Mouse (Mus musculus): ENCODE measurements around the gene Stox1. TPM values are rescaled to one million over a fixed set of nuclear protein-coding genes. Genes with fewer than 3 reads are reported as not detected.
A peak's percentile ranks its signal among the peaks of the same experiment; 100 is the strongest.
"Not testable (repeated sequence)": the region's sequence is repeated elsewhere in the genome, so short reads cannot be mapped to it uniquely, and the experiment has no call there.

The Stox1 gene
- 1.4 and 1.5 TPM in 2 replicates for polyA plus RNA-seq (2016; fragmentation: Nextera tagmentation; extraction: Ambion mirVana)

GRCm38 (mm10) chr10:62725771-62726687 is at the start of gene Stox1:
Stox1 (minus strand) TSS chr10:62726128.
- no peaks in the 10 kb centered on the region for H3K36me3 ChIP-seq
- peaks cover 13% of the 10 kb centered on the region; the same call in 1 of the 2 replicates for H3K4me1 ChIP-seq (replicated peaks)
- H3K27ac ChIP-seq, result no peak within 1 kb of the TSS
- peak within 1 kb of the TSS; percentile 82 for H3K4me3 ChIP-seq (replicated peaks)
- H3K9me3 ChIP-seq, result no peaks in the 10 kb centered on the region
- ATAC-seq (ENCODE audit: insufficient number of reproducible peaks, insufficient read depth, low FRiP score, low TSS enrichment, low read depth), result peak; percentile 71
- peak within 1 kb of the TSS; percentile 94 for H3K4me2 ChIP-seq
- H3K27me3 ChIP-seq, result peaks cover 52% of the 10 kb centered on the region
- peak within 1 kb of the TSS; percentile 68 for H3K9ac ChIP-seq (replicated peaks)
- 2% methylated on average over 85 of the region's 85 CpGs for WGBS

- no peak for ATAC-seq (ENCODE audit: insufficient number of reproducible peaks, insufficient read depth, low FRiP score, low TSS enrichment, low read depth)
- WGBS, result 87% methylated on average over 6 of the region's 6 CpGs
- peaks cover 97% of the 10 kb centered on the region for H3K36me3 ChIP-seq
Observed at GRCm38 (mm10) chr10:62750781-62751180, 24.9 kb upstream of the Stox1 start.

GRCm38 (mm10) chr10:62739961-62740737 is 14.2 kb upstream of the Stox1 start:
- 0 out of 2 replicates have a peak, but pooled peaks cover 3% of the 10 kb centered on the region for H3K4me1 ChIP-seq (replicated peaks)
- no peak overlapping the region for H3K27ac ChIP-seq
- H3K9me3 ChIP-seq, result no peaks in the 10 kb centered on the region
- WGBS, result 90% methylated on average over 4 of the region's 4 CpGs
- H3K36me3 ChIP-seq, result peaks cover 48% of the 10 kb centered on the region
- no peak overlapping the region for H3K9ac ChIP-seq (replicated peaks)
- H3K4me2 ChIP-seq, result no peak overlapping the region
- no peak overlapping the region for H3K4me3 ChIP-seq (replicated peaks)
- no peak for ATAC-seq (ENCODE audit: insufficient number of reproducible peaks, insufficient read depth, low FRiP score, low TSS enrichment, low read depth)
- H3K27me3 ChIP-seq, result no peaks in the 10 kb centered on the region

More at GRCm38 (mm10) chr10:62750781-62751180, 24.9 kb upstream of the Stox1 start:
- H3K9me3 ChIP-seq, result no peaks in the 10 kb centered on the region
- no peak overlapping the region for H3K27ac ChIP-seq
- no peak overlapping the region for H3K4me3 ChIP-seq (replicated peaks)
- no peaks in the 10 kb centered on the region for H3K4me1 ChIP-seq (replicated peaks)
- no peaks in the 10 kb centered on the region for H3K27me3 ChIP-seq
- no peak overlapping the region for H3K4me2 ChIP-seq
- H3K9ac ChIP-seq (replicated peaks), result no peak overlapping the region

GRCm38 (mm10) chr10:62736965-62737688 is 11.2 kb upstream of the Stox1 start:
- Histone ChIP-seq H3K4me3 (replicated peaks) (no peak overlapping the region), H3K4me2 (no peak overlapping the region), H3K9ac (replicated peaks) (no peak overlapping the region), H3K27me3 (no peaks in the 10 kb centered on the region), H3K4me1 (replicated peaks) (0 out of 2 replicates have a peak, but pooled peaks cover 3% of the 10 kb centered on the region), H3K9me3 (no peaks in the 10 kb centered on the region), H3K27ac (peak overlapping the region; percentile 41; the same call in 1 of the 2 replicates), H3K36me3 (peaks cover 26% of the 10 kb centered on the region)
- ATAC-seq (ENCODE audit: insufficient number of reproducible peaks, insufficient read depth, low FRiP score, low TSS enrichment, low read depth), result no peak
- 53% methylated on average over 4 of the region's 4 CpGs for WGBS

- no peak overlapping the region for H3K27ac ChIP-seq
- no peak overlapping the region for H3K9ac ChIP-seq (replicated peaks)
- no peaks in the 10 kb centered on the region for H3K9me3 ChIP-seq
- H3K4me3 ChIP-seq (replicated peaks), result no peak overlapping the region
- no peak for ATAC-seq (ENCODE audit: insufficient number of reproducible peaks, insufficient read depth, low FRiP score, low TSS enrichment, low read depth)
- H3K27me3 ChIP-seq, result peaks cover 11% of the 10 kb centered on the region
- WGBS, result 69% methylated on average over 10 of the region's 10 CpGs
- no peak overlapping the region for H3K4me2 ChIP-seq
- peaks cover 5% of the 10 kb centered on the region; the same call in 1 of the 2 replicates for H3K4me1 ChIP-seq (replicated peaks)
- no peaks in the 10 kb centered on the region for H3K36me3 ChIP-seq
Observed at GRCm38 (mm10) chr10:62730826-62731225, 4.9 kb upstream of the Stox1 start.

- H3K27ac ChIP-seq, result no peak overlapping the region
- H3K27me3 ChIP-seq, result peaks cover 54% of the 10 kb centered on the region
- peak overlapping the region; percentile 82 for H3K4me3 ChIP-seq (replicated peaks)
- no peak for ATAC-seq (ENCODE audit: insufficient number of reproducible peaks, insufficient read depth, low FRiP score, low TSS enrichment, low read depth)
- WGBS, result 17% methylated on average over 7 of the region's 7 CpGs
- no peaks in the 10 kb centered on the region for H3K9me3 ChIP-seq
- H3K36me3 ChIP-seq, result no peaks in the 10 kb centered on the region
- H3K4me2 ChIP-seq, result peak overlapping the region; percentile 94
- H3K4me1 ChIP-seq (replicated peaks), result peaks cover 13% of the 10 kb centered on the region; the same call in 1 of the 2 replicates
- H3K9ac ChIP-seq (replicated peaks), result no peak overlapping the region
Observed at GRCm38 (mm10) chr10:62724936-62725335, 992 bp downstream of the Stox1 start.

- no peak overlapping the region for H3K9ac ChIP-seq (replicated peaks)
- H3K4me3 ChIP-seq (replicated peaks), result no peak overlapping the region
- H3K27me3 ChIP-seq, result peaks cover 54% of the 10 kb centered on the region
- WGBS, result 22% methylated on average over 4 of the region's 4 CpGs
- no peak overlapping the region for H3K27ac ChIP-seq
- ATAC-seq (ENCODE audit: insufficient number of reproducible peaks, insufficient read depth, low FRiP score, low TSS enrichment, low read depth), result no peak
- no peaks in the 10 kb centered on the region for H3K9me3 ChIP-seq
- no peak overlapping the region for H3K4me2 ChIP-seq
- no peaks in the 10 kb centered on the region for H3K36me3 ChIP-seq
- peaks cover 13% of the 10 kb centered on the region; the same call in 1 of the 2 replicates for H3K4me1 ChIP-seq (replicated peaks)
Observed at GRCm38 (mm10) chr10:62722701-62723100, 3.2 kb downstream of the Stox1 start.

GRCm38 (mm10) chr10:62720574-62720973 is 5.4 kb downstream of the Stox1 start:
- not testable (repeated sequence) for H3K36me3 ChIP-seq; H3K4me1 ChIP-seq (replicated peaks); H3K9ac ChIP-seq (replicated peaks); H3K4me2 ChIP-seq; H3K27ac ChIP-seq; ATAC-seq (ENCODE audit: insufficient number of reproducible peaks, insufficient read depth, low FRiP score, low TSS enrichment, low read depth); H3K9me3 ChIP-seq; H3K4me3 ChIP-seq (replicated peaks)
- 91% methylated on average over 8 of the region's 8 CpGs for WGBS
- H3K27me3 ChIP-seq, result peaks cover 43% of the 10 kb centered on the region

- Histone ChIP-seq H3K27me3 (no peaks in the 10 kb centered on the region), H3K9me3 (no peaks in the 10 kb centered on the region), H3K27ac (no peak overlapping the region), H3K4me1 (replicated peaks) (no peaks in the 10 kb centered on the region), H3K4me3 (replicated peaks) (no peak overlapping the region), H3K9ac (replicated peaks) (no peak overlapping the region), H3K36me3 (no peaks in the 10 kb centered on the region), H3K4me2 (no peak overlapping the region)
- 72% methylated on average over 10 of the region's 10 CpGs for WGBS
- ATAC-seq (ENCODE audit: insufficient number of reproducible peaks, insufficient read depth, low FRiP score, low TSS enrichment, low read depth), result no peak
Observed at GRCm38 (mm10) chr10:62713457-62713856, 12.5 kb downstream of the Stox1 start.

- WGBS, result 77% methylated on average over 4 of the region's 4 CpGs
- ATAC-seq (ENCODE audit: insufficient number of reproducible peaks, insufficient read depth, low FRiP score, low TSS enrichment, low read depth), result no peak
- H3K36me3 ChIP-seq, result no peaks in the 10 kb centered on the region
- H3K4me3 ChIP-seq (replicated peaks), result no peak overlapping the region
- H3K27me3 ChIP-seq, result no peaks in the 10 kb centered on the region
- no peaks in the 10 kb centered on the region for H3K4me1 ChIP-seq (replicated peaks)
- no peaks in the 10 kb centered on the region for H3K9me3 ChIP-seq
- H3K4me2 ChIP-seq, result no peak overlapping the region
- no peak overlapping the region for H3K27ac ChIP-seq
- no peak overlapping the region for H3K9ac ChIP-seq (replicated peaks)
Observed at GRCm38 (mm10) chr10:62703579-62703978, 22.3 kb downstream of the Stox1 start.
